Mouse (Mus musculus): ENCODE results near the gene Tiam1.
A peak's percentile ranks its signal among the peaks of the same experiment; 100 is the strongest.

Gene Tiam1

GRCm38 (mm10) chr16:90142574-90143415, 774 bp downstream of the Tiam1 start:
- peak; percentile 62 to 63 for DNase-seq

- DNase-seq: peak in 1 of 2 experiments; percentile 42
Observed at GRCm38 (mm10) chr16:90142247-90142573, 1.4 kb downstream of the Tiam1 start.

GRCm38 (mm10) chr16:90141556-90141955, 2.0 kb downstream of the Tiam1 start:
- no peak for DNase-seq

GRCm38 (mm10) chr16:90140571-90140970, 3.0 kb downstream of the Tiam1 start:
- no peak for DNase-seq

GRCm38 (mm10) chr16:90139696-90140095, 3.9 kb downstream of the Tiam1 start:
- DNase-seq: no peak

GRCm38 (mm10) chr16:90138151-90138550, 5.4 kb downstream of the Tiam1 start:
- no peak for DNase-seq

DNA sequence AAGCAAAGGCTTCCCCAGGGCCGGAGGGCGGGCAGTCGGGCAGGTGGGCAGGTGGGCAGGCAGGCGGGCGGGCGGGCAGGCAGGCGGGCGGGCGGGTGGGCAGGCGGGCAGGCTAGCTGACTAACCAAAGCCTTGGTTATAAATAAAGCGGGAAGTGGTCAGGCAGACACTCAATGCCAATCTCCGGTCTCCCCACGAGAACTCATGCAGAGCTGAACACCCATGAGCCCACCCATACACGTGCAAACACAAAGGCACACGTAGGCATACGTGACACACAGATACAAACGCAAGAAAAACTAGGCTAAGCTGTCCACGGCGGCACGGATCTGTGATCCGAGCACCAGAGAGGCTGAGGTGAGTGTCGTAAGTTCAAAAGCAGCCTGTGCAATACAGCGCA, 6.4 kb downstream of the Tiam1 start:
- no peak for DNase-seq

- DNase-seq: no peak
Observed at GRCm38 (mm10) chr16:90135580-90135979, 8.0 kb downstream of the Tiam1 start.

DNA sequence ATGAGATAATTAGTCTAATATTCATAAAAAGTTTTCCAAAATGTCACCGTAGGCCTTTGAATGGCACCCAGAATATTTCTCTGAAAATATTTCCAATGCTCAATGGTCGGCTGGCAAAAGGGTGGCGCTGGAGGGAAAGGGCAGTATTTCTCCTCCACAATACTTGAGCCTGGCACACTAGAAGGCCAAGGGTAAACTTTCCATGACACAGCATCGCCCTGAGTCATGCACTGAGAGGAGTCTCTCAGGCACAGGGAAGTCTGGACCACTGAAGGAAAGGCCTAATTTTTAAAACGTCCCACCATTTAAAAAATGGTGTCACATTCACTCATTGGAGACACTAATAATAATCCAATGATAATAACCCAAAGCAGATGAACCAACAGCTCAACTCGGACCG, 9.2 kb downstream of the Tiam1 start:
- DNase-seq: no peak

DNA sequence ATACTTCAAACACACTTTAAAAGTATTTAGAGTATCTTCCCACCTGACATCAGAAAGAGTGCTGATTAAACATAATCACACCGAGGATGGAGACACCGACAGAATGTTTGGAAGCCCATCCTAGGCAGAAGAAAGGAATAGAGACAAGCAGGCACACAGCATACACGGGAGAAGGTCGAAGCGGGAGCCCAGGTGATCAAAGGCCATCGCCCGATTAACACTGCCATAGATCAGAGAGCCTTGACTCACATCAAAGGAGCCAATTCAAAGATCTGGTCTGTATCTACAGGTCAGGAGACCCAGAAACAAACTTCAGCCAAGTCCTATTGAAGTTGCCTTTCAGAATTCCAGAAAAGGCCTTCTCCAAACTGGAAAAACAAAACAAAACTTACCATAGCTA, 10.8 kb downstream of the Tiam1 start:
- DNase-seq: no peak

- no peak for DNase-seq
Observed at GRCm38 (mm10) chr16:90132331-90132730, 11.2 kb downstream of the Tiam1 start.

DNA sequence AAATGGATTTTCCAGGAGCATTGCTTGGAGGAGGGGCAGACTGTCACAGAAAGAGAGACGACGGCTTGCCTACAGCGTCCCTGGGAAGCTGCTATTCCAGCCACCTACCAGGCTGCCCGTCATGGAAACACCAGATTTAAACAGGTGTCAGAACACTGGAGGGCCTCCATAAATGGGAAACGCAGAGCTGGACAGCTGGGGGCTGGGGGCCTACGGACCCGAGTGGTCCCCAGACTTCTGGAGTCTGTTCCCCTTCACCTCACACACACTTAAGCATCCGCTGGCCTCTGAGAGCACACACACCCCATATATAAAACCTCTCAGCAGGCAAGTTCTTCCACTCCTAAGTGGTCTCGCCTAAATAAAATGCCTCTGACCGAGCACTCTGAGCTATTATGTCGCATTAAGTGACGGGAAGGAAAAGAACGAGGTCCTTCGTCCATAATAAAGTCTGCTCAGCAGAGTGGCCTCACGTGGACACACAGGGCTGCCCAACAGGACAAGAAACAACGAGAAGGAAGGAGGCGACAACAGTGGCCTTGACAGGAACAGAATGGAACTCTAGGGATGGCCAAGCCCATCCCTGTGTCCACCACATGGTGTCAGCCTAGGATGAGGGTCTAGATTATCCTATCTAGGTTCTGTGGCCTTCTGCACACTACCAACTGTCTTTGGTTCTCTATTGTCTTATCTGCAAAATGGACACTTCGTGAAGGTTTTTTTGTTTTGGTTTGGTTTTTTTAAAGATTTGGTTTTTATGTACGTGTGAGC, 14.6 kb downstream of the Tiam1 start:
- DNase-seq: no peak

DNA sequence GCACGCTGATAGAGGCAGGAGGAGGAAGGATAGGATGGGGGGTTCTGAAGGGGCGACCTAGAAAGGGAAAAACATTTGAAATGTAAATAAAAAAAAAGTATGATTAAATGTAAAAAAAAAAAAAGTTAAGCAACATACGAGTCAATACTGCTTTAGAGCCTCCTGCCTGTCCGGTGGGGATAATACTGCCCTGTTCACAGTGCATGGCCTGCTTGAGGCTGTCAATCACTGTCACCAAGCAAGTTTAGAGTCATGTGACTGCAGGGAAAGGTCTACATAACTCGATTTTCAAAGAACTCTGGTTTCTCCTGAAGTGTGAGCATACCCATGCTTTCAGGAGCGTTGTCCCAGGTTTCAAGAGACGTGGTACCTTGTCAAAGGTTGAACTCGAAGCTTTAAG, 15.2 kb downstream of the Tiam1 start:
- no peak for DNase-seq

- DNase-seq: no peak
Observed at GRCm38 (mm10) chr16:90125318-90126314, 18.0 kb downstream of the Tiam1 start.

GRCm38 (mm10) chr16:90123091-90123490, 20.5 kb downstream of the Tiam1 start:
- DNase-seq: peak; percentile 36

DNA sequence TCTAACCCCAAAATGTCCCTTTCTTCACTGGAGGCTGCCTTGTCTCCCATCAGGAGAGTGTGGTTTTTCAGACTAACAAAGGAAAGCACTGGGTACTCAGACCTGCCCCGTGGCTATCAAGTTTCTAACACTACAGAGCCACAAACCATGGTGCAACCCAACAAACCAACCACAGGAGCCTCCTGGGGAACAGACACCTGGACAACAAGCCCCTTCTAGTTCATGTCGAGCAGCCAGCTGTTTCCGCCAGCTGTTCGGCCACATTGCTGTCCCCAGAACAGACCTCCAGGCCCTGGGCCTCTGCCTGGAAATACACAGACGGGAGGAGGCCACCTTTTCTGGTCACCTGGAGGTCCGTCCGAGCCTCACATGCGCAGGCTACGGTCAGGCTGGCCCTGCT, 21.1 kb downstream of the Tiam1 start:
- DNase-seq: no peak

DNA sequence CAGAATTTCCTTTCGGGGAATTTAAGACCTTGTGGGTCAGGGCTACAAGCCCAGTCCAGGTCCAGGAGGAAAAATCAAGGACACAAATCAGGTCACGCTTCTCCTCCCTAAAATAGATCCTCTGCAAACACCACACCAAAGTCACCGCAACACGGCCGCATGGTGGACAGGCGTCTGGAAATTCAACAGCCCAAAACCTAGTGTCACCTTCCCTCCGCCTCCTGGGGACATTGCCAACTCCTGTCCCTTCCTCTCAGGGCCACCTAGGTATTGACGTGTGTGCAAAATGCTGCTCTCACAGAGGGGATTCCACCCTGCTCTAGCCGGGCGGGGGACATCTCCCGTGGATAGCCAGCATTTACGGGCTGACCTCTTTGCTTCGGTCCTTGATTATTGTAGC, 21.8 kb downstream of the Tiam1 start:
- DNase-seq: peak; percentile 58 to 69

- DNase-seq: no peak
Observed at GRCm38 (mm10) chr16:90119969-90120368, 23.6 kb downstream of the Tiam1 start.

DNA sequence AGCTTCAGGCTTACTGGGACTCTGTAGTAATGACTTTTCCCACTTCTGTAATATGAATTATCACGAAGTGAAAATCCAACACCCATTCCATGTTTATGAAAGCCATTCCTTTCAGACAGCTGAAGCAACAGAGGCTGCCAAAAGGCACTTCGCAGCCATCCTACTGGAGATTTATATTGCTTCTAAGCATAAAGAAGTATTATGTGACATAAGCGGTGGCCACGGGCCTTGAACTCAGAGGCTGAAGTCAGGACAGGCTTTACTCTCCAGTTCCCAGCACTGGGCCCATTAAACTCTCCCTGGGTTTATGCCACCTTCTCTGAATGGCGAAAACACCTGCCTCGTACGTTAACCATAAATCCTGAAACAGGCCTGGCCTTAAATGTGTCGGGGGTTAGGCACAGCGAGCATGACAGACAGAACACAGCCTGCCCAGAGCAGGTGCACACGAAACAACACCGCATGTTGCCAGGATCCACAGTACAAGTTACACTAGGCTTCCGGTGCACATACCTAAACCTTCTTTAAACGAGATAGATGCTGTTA, 26.9 kb downstream of the Tiam1 start:
- no peak for DNase-seq

DNA sequence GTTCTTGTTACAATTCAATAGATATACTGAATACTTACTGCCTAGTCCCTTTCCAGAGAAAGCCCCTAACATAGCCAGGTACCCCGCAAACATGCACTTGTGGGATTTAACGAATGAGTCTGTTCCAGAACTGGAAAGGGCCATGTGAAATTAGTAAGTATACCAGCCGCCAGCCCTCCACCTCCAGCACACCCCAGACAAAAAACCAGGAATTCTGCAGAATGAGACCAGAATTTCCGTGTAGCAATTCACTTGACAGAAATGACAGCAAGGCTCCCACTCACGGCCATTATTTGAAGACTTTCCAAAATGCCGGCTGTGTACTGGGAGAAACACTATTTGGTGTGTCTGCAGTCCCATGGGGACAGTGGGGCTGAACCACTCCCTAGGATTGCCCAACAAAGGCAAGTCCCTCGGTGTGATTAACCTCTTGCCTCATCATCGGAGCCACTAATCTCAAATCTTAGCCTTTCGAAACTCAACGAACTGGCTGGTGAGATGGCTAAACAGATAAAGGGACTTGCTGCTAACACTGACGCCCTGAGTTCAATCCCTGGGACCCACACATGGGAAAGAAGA, 30.9 kb downstream of the Tiam1 start:
- DNase-seq: no peak

- no peak for DNase-seq
Observed at GRCm38 (mm10) chr16:90109500-90109899, 34.1 kb downstream of the Tiam1 start.
